Mouse (Mus musculus): ENCODE data around the gene Senp1.

- TF ChIP-seq CTCF (IDR thresholded peaks at IDR 0.05; ENCODE audit: insufficient read depth, low read depth, low read length) (no peak), POLR2A (IDR thresholded peaks at IDR 0.05; ENCODE audit: insufficient read depth, low read depth, low read length) (no peak)
Observed at GRCm38 (mm10) chr15:98107703-98108296, 14.3 kb upstream of the Senp1 start.
